Mouse (Mus musculus): ENCODE results near the gene Hdac7. TPM values are rescaled to one million over a fixed set of nuclear protein-coding genes. Genes with fewer than 3 reads are reported as not detected.
"Not testable (repeated sequence)": the region's sequence is repeated elsewhere in the genome, so short reads cannot be mapped to it uniquely, and the experiment has no call there.

Hdac7 gene
- total and polyA plus RNA-seq, 2 experiments from 2014 or later: 24.2 to 29.2 TPM

DNA sequence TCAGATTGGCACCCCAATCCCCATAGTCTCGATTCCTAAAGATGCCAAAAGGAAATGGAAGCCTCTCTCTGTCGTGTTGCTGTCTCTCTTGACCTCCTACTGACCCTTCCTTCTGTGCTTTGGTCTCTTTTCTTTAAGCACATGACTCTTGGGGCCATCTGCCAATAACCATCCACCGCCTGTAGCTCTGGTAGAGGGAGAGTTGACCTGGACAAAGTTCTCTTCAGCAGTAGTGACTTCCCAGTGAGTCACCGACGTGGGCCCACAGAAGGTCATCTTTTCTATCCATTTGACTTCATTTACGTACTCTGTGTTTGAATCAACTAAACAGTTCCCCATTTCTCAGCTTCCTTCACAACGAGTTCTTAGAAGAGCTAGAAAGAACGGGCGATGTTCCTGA lies 36.1 kb upstream of the Hdac7 start:
- no peak overlapping the region for H3K9ac ChIP-seq (replicated peaks; ENCODE audit: low read length, poor library complexity, severe bottlenecking)
- H3K4me2 ChIP-seq (ENCODE audit: low read depth, low read length, poor library complexity, severe bottlenecking): no peak overlapping the region
- 79% methylated on average over 9 of the region's 9 CpGs for WGBS
- DNase-seq (ENCODE audit: low spot score): no peak
- H3K27me3 ChIP-seq (ENCODE audit: insufficient read depth, low read length): no peaks in the 10 kb centered on the region
- no peak for TF ChIP-seq CTCF (IDR thresholded peaks at IDR 0.05)
- no peaks in the 10 kb centered on the region for H3K36me3 ChIP-seq (ENCODE audit: insufficient read depth, low read length)
- no peak overlapping the region for H3K4me3 ChIP-seq (ENCODE audit: low read depth, low read length)
- ATAC-seq (ENCODE audit: low FRiP score): no peak
- H3K4me1 ChIP-seq (ENCODE audit: insufficient read depth, low read length): no peaks in the 10 kb centered on the region
- H3K9me3 ChIP-seq (ENCODE audit: low read length): no peaks in the 10 kb centered on the region
- no peak overlapping the region for H3K27ac ChIP-seq (ENCODE audit: low read depth, low read length)

DNA sequence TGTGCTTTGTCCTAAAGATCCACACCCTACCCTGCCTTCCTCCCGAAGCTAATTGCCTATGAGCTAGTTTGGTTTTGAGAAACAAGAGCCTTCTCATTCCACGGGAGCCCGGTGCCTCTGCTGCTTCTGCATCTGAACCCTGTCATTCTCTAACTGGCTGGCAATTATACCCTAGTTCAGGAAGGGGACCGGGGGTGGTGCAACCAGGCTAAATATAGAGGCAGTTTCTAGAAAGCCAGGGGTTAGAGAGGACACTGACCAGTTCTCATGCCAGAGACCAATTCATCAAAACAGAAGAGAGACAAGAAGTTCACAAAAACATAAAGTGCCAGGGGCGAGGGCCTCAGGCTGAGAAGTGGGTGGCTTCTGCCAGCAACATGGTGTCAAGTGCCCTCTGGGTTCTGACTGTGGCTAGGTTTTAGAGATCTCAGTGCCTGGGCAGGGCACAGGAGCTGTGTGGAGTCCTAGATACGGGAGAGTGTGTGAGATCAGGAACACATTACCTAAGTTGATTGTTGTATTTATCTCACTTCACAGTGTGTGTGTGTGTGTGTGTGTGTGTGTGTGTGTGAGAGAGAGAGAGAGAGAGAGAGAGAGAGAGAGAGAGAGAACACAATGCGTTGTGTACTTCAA lies 34.5 kb upstream of the Hdac7 start:
- no peak for TF ChIP-seq CTCF (IDR thresholded peaks at IDR 0.05)
- H3K4me2 ChIP-seq (ENCODE audit: low read depth, low read length, poor library complexity, severe bottlenecking): no peak overlapping the region
- H3K9ac ChIP-seq (replicated peaks; ENCODE audit: low read length, poor library complexity, severe bottlenecking): no peak overlapping the region
- H3K4me1 ChIP-seq (ENCODE audit: insufficient read depth, low read length): no peaks in the 10 kb centered on the region
- H3K27ac ChIP-seq (ENCODE audit: low read depth, low read length): no peak overlapping the region
- no peaks in the 10 kb centered on the region for H3K9me3 ChIP-seq (ENCODE audit: low read length)
- H3K4me3 ChIP-seq (ENCODE audit: low read depth, low read length): no peak overlapping the region
- ATAC-seq (ENCODE audit: low FRiP score) (no peak), DNase-seq (ENCODE audit: low spot score) (no peak)
- 82% methylated on average over 7 of the region's 7 CpGs for WGBS
- no peaks in the 10 kb centered on the region for H3K27me3 ChIP-seq (ENCODE audit: insufficient read depth, low read length)
- no peaks in the 10 kb centered on the region for H3K36me3 ChIP-seq (ENCODE audit: insufficient read depth, low read length)

DNA sequence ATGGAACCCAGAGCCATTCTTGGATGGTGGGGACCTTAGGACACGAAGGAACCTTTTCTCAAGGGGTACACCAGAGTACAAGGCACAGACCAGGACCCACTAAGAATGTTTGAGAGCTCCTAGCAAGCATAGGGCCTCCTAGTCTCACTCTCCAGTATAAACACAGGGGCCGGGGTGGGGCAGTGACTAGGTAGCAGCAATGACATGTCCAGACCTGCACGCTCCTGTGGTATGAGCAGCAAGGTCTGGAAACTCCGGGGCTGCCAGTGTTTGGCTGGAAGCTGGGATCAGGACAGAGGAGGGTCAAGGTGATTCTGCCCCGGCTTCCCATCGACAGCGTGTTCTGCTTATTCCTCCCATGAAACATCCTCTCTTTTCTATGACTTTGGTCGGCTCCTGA lies 31.5 kb upstream of the Hdac7 start:
- TF ChIP-seq CTCF (IDR thresholded peaks at IDR 0.05): no peak
- Histone ChIP-seq H3K36me3 (ENCODE audit: insufficient read depth, low read length) (no peaks in the 10 kb centered on the region), H3K4me3 (ENCODE audit: low read depth, low read length) (no peak overlapping the region), H3K4me2 (ENCODE audit: low read depth, low read length, poor library complexity, severe bottlenecking) (no peak overlapping the region), H3K9ac (replicated peaks; ENCODE audit: low read length, poor library complexity, severe bottlenecking) (no peak overlapping the region), H3K4me1 (ENCODE audit: insufficient read depth, low read length) (no peaks in the 10 kb centered on the region), H3K27me3 (ENCODE audit: insufficient read depth, low read length) (no peaks in the 10 kb centered on the region), H3K9me3 (ENCODE audit: low read length) (no peaks in the 10 kb centered on the region), H3K27ac (ENCODE audit: low read depth, low read length) (no peak overlapping the region)
- WGBS: 88% methylated on average over 8 of the region's 8 CpGs
- no peak for ATAC-seq (ENCODE audit: low FRiP score)
- no peak for DNase-seq (ENCODE audit: low spot score)

DNA sequence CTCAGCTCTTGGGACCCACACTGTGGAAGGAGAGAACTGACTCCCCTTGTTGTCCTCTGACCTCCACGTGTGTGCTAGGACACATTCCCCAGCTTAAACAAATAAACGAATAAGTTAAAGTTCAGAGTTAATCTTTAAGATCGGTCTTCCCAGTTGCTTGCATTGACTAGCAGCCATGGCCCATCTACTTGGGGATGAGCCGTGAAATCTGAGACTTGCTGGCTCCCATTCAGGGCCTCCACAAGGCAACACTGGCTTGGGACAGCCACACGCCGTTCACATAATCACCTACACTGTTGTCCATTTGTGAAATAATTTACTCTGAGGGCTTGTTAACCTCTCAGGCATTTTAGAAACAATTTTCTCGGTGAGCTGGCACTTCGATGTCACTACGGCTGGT lies 29.4 kb upstream of the Hdac7 start:
- Histone ChIP-seq H3K4me1 (ENCODE audit: insufficient read depth, low read length) (no peaks in the 10 kb centered on the region), H3K9me3 (ENCODE audit: low read length) (no peaks in the 10 kb centered on the region), H3K27me3 (ENCODE audit: insufficient read depth, low read length) (no peaks in the 10 kb centered on the region), H3K36me3 (ENCODE audit: insufficient read depth, low read length) (no peaks in the 10 kb centered on the region), H3K4me2 (ENCODE audit: low read depth, low read length, poor library complexity, severe bottlenecking) (no peak overlapping the region), H3K9ac (replicated peaks; ENCODE audit: low read length, poor library complexity, severe bottlenecking) (no peak overlapping the region), H3K4me3 (ENCODE audit: low read depth, low read length) (no peak overlapping the region), H3K27ac (ENCODE audit: low read depth, low read length) (no peak overlapping the region)
- no peak for ATAC-seq (ENCODE audit: low FRiP score)
- DNase-seq (ENCODE audit: low spot score): no peak
- TF ChIP-seq CTCF (IDR thresholded peaks at IDR 0.05): no peak
- WGBS: 84% methylated on average over 9 of the region's 9 CpGs

DNA sequence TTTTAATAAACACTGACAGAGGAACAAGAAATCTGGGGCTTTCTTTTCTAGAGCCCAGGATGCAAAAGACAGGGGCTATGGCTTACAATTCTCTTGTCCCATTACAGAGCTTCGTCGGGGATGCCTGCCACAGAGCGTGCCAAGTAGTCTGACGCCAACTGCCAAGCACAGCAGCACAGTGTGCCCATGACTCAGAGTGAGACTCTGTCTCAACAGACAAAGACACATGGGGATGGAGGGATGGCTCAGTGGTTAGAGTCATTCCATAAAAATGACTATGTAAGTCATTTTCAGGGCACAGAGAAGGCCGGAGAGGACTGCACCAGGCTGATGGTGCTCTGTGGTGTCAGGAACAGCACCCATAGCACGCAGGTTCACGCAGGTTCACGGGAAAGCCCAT lies 27.9 kb upstream of the Hdac7 start:
- no peak for ATAC-seq (ENCODE audit: low FRiP score)
- Histone ChIP-seq H3K27ac (ENCODE audit: low read depth, low read length) (no peak overlapping the region), H3K36me3 (ENCODE audit: insufficient read depth, low read length) (no peaks in the 10 kb centered on the region), H3K4me2 (ENCODE audit: low read depth, low read length, poor library complexity, severe bottlenecking) (no peak overlapping the region), H3K27me3 (ENCODE audit: insufficient read depth, low read length) (no peaks in the 10 kb centered on the region), H3K9ac (replicated peaks; ENCODE audit: low read length, poor library complexity, severe bottlenecking) (no peak overlapping the region), H3K4me3 (ENCODE audit: low read depth, low read length) (no peak overlapping the region), H3K9me3 (ENCODE audit: low read length) (no peaks in the 10 kb centered on the region), H3K4me1 (ENCODE audit: insufficient read depth, low read length) (no peaks in the 10 kb centered on the region)
- no peak for DNase-seq (ENCODE audit: low spot score)
- no peak for TF ChIP-seq CTCF (IDR thresholded peaks at IDR 0.05)
- WGBS: 91% methylated on average over 8 of the region's 8 CpGs

DNA sequence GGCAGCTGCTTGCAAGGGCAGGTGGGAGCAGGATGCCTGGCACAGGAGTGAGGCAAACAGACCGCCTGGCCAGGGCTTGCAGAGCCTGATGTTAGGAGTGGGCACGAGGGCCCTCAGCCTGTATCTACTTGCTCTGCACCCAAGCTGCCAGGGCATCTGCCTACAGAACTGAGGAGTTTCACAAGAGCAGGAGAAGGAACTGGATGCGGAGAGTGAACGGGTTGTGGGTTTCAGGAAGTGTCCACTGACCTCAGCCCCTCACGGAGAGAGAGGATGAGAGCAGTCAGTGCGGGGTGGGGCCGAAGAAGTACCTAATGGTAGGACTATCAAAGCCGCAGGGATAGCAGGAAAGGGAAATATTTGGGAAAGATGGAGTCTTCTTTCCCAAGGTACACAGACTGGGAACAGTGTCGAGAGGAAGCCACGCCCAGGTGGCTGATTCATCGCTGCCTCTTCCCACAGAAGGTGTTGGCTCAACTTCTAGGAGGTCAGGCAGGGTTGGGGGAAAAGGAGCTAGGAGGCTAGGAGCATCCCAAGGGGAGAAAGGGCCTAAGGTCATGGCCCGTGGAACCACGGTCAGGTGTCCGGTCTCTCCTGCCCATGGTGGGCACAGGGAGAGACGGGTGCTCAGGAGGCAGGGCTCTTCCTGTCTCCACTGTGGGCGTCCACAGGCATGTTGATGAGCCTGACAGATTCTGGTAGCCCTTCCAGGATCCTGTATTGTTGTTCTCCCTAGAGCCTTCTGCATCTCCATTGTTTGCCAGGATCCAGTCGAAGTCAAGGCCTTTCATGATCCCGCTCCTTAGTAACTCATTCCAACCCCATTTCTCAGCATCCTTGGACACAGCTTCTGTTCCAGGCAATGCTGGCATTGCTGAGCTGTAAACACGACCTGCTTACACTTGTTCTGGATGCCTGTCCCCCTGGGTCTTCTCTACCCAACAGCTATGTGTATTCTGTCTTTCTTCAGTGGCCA lies 27.0 kb upstream of the Hdac7 start:
- ATAC-seq (ENCODE audit: low FRiP score) (no peak), DNase-seq (ENCODE audit: low spot score) (no peak)
- Histone ChIP-seq H3K27ac (ENCODE audit: low read depth, low read length) (no peak overlapping the region), H3K4me1 (ENCODE audit: insufficient read depth, low read length) (no peaks in the 10 kb centered on the region), H3K27me3 (ENCODE audit: insufficient read depth, low read length) (no peaks in the 10 kb centered on the region), H3K9me3 (ENCODE audit: low read length) (no peaks in the 10 kb centered on the region), H3K36me3 (ENCODE audit: insufficient read depth, low read length) (no peaks in the 10 kb centered on the region), H3K4me3 (ENCODE audit: low read depth, low read length) (no peak overlapping the region), H3K9ac (replicated peaks; ENCODE audit: low read length, poor library complexity, severe bottlenecking) (no peak overlapping the region), H3K4me2 (ENCODE audit: low read depth, low read length, poor library complexity, severe bottlenecking) (no peak overlapping the region)
- 84% methylated on average over 19 of the region's 19 CpGs for WGBS
- TF ChIP-seq CTCF (IDR thresholded peaks at IDR 0.05): no peak

DNA sequence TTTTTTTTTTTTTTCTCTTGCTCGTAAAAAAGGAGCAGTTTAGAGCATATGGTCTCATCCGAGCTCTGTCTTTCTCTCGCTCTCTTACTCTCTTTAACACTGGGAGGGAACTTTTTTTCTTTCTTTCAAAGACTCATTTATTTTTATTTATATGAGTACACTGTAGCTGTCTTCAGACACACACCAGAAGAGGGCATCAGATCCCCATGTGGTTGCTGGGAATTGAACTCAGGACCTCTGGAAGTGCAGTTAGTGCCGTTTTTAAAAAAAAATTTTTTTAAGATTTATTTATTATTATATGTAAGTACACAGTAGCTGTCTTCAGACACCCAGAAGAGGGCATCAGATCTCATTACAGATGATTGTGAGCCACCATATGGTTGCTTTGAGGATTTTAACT lies 25.8 kb upstream of the Hdac7 start:
- not testable (repeated sequence) for H3K4me1 ChIP-seq (ENCODE audit: insufficient read depth, low read length); H3K36me3 ChIP-seq (ENCODE audit: insufficient read depth, low read length); H3K9ac ChIP-seq (replicated peaks; ENCODE audit: low read length, poor library complexity, severe bottlenecking); H3K4me2 ChIP-seq (ENCODE audit: low read depth, low read length, poor library complexity, severe bottlenecking); DNase-seq (ENCODE audit: low spot score); H3K9me3 ChIP-seq (ENCODE audit: low read length); H3K4me3 ChIP-seq (ENCODE audit: low read depth, low read length); ATAC-seq (ENCODE audit: low FRiP score); H3K27ac ChIP-seq (ENCODE audit: low read depth, low read length); H3K27me3 ChIP-seq (ENCODE audit: insufficient read depth, low read length)
- WGBS: 84% methylated on average over 4 of the region's 4 CpGs

All from midbrain, postnatal 0 days (tissue).